Mouse (Mus musculus): Measurements from ENCODE around the gene Nfkb1.
A peak's percentile ranks its signal among the peaks of the same experiment; 100 is the strongest.

Gene Nfkb1

GRCm38 (mm10) chr3:135581606-135582117 is 109.7 kb downstream of the Nfkb1 start:
- no peak for DNase-seq

GRCm38 (mm10) chr3:135580439-135581275 is 110.7 kb downstream of the Nfkb1 start:
- DNase-seq = peak in 1 of 2 experiments; percentile 37

- DNase-seq = no peak
Measured at GRCm38 (mm10) chr3:135579179-135579578, 112.2 kb downstream of the Nfkb1 start.

- no peak for DNase-seq
Measured at GRCm38 (mm10) chr3:135578588-135579140, 112.7 kb downstream of the Nfkb1 start.

- no peak for DNase-seq
Measured at GRCm38 (mm10) chr3:135575126-135575525, 116.2 kb downstream of the Nfkb1 start.

- no peak for DNase-seq
Measured at GRCm38 (mm10) chr3:135573051-135573450, 118.3 kb downstream of the Nfkb1 start.

- no peak for DNase-seq
Measured at GRCm38 (mm10) chr3:135571540-135571939, 119.8 kb downstream of the Nfkb1 start.

- DNase-seq = no peak
Measured at GRCm38 (mm10) chr3:135568633-135569032, 122.7 kb downstream of the Nfkb1 start.

GRCm38 (mm10) chr3:135567888-135568287 is 123.5 kb downstream of the Nfkb1 start:
- no peak for DNase-seq

- peak; percentile 38 to 51 for DNase-seq
Measured at GRCm38 (mm10) chr3:135565306-135565705, 126.0 kb downstream of the Nfkb1 start.

- no peak for DNase-seq
Measured at GRCm38 (mm10) chr3:135564706-135565105, 126.6 kb downstream of the Nfkb1 start.

GRCm38 (mm10) chr3:135563163-135563689 is 128.1 kb downstream of the Nfkb1 start:
- no peak for DNase-seq

GRCm38 (mm10) chr3:135562036-135562435 is 129.3 kb downstream of the Nfkb1 start:
- DNase-seq = no peak

GRCm38 (mm10) chr3:135556851-135557662 is 134.3 kb downstream of the Nfkb1 start:
- DNase-seq = no peak

- no peak for DNase-seq
Measured at GRCm38 (mm10) chr3:135556052-135556587, 135.2 kb downstream of the Nfkb1 start.

GRCm38 (mm10) chr3:135555192-135555591 is 136.2 kb downstream of the Nfkb1 start:
- no peak for DNase-seq

GRCm38 (mm10) chr3:135552874-135553273 is 138.5 kb downstream of the Nfkb1 start:
- no peak for DNase-seq

- no peak for DNase-seq
Measured at GRCm38 (mm10) chr3:135547298-135547697, 144.0 kb downstream of the Nfkb1 start.

GRCm38 (mm10) chr3:135546212-135546923 is 145.0 kb downstream of the Nfkb1 start:
- no peak for DNase-seq

Measured in spleen, adult 18-20 months (tissue).